Mouse (Mus musculus) lung, adult 18-20 months (tissue): ENCODE data around the gene Aars.
"Not testable (repeated sequence)": the region's sequence is repeated elsewhere in the genome, so short reads cannot be mapped to it uniquely, and the experiment has no call there.

Experiments
- DNase-seq, 2 experiments: peaks; one replicate each; pipeline ENCODE4 v3.0.0; 2022; ENCODE audit warnings: mixed read lengths in 2 of 2

Aars gene

DNA sequence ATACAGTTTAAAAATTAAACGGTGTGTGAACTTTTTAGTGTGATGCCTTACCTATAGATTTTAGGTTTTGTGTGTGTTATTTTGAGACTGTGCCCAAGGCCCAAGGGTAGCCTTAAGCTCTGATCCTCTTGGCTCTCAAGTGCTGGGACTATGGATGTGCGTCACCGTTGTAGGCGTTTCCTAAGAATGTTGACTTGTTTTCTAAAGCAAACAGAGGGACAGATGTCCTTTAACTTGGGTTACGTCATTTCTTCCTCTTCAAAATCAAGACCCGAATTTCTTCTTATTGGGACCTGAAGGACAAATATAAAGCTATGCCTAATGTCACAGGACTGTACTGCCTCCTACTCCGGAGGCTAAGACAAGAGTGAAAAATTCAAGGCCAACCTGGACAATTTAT is at the start of gene Aars:
Gene Aars, plus strand, starts transcription at position 229 of the 400 bp plus-strand sequence.
- DNase-seq: no peak

DNA sequence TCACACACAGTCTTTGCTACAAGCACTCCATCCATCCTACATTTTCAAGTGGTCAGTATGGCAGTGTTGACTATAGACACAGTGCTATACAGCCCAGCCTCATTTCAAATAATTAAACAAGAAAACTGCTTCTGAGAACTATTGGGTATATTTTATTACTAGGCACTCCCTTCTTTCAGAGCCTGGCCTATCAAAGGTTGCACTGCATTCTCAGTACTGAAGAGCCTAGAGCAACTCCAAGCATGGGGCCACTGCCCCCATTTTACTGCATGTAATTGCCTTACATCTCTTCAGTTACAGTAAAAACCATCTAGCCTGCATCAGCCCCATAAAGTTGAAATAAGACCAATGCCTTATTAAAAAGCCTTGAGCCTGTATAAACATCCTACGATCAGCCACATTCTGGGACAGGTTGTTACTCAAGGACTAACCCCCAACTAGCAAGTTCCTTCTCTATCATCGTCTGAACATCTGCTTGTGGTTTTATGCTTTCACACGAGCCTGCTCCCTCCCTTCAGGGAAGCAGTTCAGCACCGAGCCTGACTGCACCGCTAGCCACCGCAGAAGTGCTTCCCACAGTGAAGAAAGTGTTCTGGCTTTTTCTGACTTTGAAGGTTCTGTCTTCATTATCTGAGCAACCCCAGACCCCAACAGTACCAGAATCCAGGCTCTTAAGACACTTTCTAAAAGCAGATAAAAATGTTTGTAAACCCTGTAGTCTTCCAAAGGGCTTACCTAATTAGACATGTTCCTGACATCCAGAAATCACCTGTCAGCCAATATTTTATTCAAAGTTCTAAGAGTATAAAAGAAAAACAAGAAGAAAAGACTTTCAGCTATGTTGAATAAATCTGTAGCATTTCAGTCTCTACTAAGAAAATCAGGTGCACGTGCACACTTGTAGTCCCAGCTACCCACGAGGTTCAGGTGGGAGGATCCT is 44.9 kb upstream of the Aars start:
- DNase-seq: no peak

DNA sequence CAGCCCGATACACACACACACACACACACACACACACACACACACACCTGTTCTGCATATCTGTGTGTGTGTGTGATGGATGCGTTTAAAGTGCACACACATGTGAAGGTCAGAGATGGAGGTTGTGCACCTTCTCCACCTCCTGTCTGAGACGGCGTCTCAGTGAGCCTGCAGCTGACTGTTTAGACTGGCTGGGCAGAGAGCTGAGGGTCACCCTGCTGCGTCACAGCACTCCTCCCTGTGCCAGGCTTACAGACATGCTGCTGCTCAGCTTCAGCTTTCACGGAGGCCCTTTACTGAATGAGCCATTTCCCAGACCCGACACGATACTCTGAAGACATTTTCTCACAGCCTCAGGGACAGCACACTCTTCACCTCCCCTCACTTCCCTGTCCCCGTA is 42.9 kb upstream of the Aars start:
- no peak for DNase-seq

DNA sequence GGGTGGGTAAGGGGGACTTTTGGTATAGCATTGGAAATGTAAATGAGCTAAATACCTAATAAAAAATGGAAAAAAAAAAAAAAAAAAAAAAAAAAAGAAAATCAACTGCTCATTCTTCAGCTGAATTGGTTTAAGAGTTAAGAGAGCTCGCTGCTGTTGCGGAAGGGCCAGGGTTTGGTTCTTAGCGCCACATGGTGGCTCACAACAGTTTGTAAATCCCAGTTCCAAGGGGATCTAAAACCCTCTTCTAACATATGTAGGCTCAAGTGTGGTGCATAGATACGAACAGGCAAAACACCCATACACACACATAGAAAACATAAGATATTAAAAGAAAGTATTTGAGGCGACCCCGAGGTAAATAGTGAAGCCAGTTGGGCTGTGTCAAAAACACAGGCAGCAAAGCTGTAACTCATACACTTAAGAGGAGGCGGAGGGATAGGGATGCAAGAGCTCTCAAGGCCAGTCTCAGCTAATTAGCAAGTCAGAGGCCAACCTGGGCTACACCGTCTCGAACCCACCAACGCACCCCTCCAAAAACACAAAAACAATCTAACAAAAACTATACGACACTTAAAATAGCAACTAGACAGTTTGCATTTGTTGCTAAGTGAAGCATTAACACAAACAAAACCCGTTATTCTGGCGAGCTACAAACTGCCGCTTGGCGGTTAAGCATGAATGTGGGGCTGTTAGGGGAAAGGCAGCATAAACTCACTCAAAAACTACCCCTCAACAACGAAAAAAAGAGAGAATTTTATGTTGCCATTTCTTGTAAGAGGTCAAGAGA is 36.1 kb upstream of the Aars start:
- no peak for DNase-seq

DNA sequence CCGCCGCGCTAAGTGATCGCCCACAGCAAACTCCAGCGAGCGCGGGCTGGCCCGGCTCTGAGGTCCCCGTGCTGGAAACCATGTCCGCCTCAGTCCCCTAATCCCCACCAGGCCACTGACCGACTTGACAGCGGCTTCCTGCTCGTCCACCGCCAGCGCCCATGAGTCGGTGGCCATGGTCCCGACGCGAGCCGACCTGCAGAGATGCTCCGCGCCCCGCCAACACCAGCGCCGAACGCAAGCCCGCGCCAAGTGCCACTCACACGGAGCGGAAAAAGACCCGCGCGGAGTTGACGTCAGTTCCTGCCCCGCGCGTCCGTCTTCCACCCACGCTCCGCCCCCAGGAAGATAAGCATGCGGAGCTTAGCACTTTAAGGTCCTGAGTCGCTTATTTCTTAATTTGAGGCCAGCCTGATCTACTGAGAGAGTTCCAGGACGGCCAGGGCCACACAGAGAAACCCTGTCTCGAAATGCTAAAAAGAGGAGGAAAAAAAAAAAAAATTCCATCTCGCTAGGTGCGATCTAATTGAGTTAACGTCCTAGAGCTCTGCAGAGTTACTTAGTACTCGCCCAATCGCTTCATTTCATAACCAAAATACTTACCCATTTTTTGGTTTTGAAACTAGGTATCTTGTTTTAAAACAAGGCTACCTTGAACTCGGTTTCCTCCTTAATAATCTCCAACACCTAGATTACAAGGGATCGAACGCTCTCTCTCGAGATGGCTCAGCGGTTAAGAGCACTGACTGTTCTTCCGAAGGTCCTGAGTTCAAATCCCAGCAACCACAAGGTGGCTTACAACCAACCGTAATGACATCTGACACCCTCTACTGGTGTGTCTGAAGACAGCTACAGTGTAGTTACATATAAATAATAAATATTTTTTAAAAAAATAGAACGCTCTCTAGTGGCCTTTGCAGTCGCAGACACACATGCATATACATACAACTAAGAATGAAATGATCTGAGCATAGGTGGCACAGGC is 35.1 kb upstream of the Aars start, which contains the start of gene Ddx19a:
Gene Ddx19a, minus strand, starts transcription at position 254 of the 985 bp plus-strand sequence.
- peak; percentile 88 to 91 for DNase-seq

DNA sequence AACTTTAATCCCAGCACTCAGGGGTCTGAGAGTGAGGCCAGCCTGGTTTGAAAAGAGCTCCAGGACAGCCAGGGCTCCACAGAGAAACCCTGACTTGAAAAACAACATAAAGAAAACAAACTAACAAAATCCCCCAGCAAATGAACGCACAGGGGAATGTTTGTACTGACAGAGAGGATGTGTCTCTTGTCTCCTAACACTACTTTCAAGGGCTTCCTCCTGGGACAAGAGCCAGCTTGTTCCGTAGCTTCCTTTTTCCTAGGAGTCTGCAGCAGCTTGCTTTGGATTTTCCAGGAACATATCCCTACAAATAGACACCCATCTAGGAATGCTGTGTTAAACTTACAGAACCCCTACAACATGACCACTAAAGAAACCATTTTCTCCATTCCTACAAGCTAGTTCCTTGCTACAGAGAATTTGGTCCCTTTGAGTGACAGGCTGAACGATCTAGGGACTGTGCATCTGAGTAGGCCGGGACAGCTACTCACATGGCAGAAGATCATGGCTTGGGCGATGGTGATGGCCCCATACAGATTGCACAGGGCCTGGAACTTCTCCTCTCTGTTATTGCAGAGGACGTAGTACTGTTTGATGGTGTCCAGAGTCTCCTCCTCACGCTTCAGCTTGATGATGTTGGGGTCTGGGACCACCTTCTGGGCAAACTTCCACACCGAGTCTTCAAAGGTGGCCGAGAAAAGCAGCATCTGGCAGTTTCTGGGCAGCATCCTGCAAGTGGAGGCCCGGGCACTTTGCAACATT is 22.5 kb upstream of the Aars start:
- DNase-seq: not testable (repeated sequence)

DNA sequence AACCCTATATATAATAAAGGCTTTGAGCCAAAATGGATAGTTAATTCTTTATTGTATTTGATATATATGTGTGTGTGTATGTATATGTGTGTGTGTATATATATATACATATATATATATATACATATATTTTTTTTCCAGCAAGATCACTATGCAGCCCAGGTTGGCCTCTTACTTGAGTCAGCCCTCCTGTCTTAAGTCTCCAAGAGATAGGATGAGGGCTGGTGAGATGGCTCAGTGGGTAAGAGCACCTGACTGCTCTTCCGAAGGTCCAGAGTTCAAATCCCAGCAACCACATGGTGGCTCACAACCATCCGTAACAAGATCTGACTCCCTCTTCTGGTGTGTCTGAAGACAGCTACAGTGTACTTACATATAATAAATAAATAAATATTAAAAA is 6.3 kb upstream of the Aars start:
- not testable (repeated sequence) for DNase-seq

DNA sequence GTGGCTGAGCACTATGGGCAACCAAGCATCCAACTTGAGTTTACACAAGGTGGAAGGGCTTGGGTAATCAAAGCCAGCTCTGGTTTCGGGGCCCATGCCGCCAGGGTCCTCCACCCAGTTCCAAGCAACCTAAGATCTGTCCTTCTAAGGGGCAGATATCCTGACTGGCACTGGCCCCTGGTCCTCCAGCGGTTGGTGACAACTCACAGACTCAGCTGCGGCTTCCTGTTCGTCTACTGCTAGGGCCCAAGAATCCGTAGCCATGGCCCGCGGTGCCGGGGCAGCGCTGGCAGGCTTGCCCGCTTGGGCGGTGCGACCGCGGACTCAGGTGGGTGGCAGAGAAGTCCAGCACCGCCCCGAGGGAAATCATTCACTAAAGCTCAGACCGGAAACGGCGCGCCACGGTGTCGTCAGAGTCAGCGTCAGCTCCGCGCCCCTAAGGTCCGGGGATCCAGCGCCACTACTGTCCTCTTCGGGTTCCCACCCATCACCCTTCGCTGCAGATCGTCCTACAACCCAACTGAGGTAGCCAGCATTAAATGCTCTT is 5.5 kb upstream of the Aars start:
- peak; percentile 91 to 93 for DNase-seq

DNA sequence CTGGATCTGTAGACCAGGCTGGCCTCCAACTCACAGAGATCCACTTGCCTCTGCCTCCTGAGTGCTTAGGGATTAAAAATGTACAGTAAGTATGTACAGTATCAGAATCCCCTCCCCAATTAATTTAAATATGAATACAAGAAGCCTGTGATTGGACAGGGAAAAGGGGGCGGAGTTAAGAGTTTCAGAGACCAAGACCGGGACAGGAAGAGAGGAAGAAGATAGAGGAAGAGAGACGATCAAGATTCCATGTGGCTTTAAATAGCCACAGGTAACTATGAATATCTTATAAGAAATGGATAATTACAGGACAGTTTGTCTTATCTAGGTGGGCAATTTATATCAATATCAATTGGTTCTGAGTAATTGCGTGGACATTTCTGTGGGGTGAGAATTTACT is 3.4 kb upstream of the Aars start:
- no peak for DNase-seq

DNA sequence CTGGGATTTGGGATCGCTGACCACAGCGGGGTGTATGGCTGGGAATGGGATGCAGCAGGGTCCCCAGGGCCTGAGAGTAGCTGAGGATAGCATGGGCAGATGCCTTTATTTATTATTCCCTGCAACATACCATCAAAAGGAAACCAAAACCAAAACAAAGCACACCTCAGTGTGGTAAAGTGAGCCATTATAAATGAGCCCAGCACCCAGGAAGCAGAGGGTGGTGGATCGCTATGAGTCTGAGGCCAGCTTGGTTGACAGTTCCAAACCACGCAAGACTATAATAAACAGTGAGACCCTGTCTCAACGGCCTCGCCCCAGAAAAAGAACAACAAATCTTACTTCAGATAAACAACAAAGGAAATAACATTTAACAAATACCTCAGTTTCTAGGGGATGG is 2.9 kb upstream of the Aars start:
- no peak for DNase-seq

DNA sequence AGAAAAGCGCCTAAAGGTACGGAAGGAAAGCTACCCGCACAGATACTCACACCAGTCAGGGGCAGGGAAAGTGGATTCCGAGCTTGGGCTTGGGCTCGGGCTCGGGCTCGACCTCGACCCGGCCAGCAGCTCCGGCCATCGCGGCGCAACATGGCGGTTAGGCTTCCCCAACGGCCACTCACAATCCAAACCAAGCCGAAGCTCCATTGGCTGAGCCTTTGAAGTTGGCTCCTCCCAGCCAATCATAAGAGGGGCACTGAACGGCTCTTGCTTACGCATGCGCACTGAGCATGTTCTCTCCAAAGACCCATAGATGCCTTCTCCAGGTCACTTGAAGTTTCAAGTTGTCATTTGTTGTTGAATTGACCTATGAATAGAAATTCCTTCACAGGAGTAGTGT is 1.4 kb upstream of the Aars start, which contains the start of gene Ddx19b:
Gene Ddx19b, minus strand, starts transcription at position 180 of the 400 bp plus-strand sequence.
- no peak for DNase-seq

DNA sequence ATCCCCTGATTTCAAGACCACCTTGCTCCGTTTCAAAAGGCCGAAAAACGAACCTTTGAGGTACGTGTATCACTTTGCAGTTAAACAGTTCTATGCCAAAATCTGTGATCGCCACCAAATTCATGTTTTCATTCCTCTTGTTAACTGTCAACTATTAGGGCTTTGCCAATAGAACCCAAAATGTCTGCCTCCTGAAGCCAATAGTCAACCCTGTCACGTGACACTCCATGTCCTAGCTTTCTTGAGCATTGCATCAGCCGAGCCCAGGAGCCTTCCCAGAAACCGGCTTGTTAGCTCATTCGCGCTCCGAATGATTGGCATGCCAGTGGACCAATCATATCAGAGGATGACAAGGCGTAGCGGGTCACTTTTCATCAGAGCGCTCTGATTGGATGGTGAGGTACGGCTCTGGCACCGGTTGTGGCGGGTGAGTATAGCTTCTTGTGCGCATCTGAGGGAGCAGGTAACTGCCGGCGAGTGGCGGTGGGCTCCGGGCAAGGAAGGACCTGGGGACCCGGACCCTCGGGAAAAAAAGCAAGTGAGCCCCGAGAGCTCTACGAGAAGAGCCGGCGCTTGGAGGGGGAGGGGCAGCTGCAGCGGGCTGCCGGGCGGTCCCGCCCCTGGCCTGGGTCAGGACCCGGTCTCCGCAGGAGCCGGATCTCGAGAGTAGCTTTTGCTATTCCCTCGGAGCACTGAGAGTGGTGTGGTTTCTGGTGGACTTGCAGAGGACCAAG is 705 bp downstream of the Aars start:
- peak; percentile 99 to 100 for DNase-seq

DNA sequence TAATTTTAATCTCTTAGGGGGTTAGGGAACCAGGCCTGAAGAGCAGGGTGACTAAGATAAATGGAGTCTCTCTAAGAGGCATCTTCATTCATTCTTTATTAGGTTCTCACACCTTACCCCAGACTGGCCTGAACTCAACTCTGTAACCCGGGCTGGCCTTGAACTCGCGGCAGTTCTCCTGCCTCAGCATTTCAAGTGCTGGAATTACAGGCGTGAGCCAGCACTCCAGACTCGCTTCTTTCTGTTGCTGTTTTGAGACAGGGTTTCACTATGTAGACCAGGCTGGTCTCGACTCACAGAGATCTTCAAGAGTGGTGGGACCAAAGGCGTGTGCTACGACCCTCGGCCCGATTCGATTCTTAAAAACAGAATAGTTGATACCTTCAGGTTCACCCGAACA is 1.3 kb downstream of the Aars start:
- peak in 1 of 2 experiments; percentile 10 for DNase-seq

DNA sequence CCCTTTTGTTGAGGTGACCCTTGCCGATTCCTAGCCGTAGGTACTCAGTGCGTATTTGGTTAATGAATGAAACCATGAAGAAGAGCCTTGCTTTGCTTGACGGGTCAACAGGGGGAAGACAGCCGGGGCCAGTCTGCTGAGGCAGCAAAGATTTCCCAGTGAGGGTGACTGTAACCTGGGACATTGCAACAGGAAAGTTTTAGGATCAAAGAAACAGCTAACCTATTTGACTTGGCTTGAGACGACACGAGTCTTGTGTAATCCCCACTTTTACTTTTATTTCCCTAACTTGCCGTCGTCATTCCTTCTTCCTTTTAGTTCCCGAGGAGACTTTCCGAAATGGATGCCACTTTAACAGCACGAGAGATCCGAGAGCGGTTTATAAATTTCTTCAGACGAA is 3.6 kb downstream of the Aars start:
- no peak for DNase-seq

DNA sequence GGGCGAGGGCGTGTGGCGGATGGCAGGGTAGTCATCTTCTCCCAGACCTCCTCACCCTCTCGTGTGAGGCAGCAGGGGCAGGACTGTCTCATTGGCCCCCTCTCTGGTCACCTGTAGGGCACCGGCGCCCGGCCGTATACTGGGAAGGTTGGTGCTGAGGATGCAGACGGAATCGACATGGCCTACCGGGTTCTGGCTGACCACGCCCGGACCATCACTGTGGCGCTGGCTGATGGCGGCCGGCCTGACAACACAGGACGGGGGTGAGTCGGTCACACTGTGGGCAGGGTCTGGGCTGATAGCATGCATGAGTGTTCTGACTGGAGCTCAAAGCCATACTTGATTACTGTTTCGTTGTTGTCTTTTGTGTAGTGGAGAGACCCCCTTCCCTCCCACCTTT is 9.6 kb downstream of the Aars start:
- DNase-seq: no peak

DNA sequence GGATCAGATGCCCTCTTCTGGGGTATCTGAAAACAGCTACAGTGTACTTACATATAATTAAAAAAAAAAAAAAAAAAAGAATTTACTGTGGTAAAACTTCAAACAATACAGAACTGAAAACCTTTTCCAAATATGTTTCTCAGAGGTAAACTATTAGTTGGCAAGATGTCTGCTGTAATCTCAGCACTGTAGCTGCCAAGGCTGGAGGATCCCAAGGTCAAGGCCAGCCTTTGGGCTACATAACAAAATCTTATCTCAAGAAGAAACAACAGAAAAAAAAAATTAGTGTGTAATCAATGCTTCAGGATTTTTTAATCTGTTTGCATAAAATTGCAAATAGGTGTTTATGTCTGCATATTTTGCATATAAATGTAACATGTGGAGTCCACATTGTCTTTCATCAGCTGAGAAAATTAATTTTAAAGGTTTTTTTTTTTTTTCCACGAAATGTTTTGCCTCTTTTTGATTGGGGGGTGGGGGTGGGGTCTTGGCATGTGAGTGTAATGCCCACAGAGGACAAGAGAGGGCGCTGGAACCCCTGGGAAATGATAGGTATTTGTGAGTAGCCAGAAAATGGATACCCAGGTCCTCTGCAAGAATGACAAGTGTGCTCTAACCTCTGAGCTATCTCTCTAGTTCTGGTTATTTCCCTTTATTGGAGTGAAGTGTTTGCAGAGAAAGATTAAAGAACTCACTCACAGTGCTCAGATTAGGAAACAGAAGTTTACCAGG is 11.2 kb downstream of the Aars start:
- no peak for DNase-seq

DNA sequence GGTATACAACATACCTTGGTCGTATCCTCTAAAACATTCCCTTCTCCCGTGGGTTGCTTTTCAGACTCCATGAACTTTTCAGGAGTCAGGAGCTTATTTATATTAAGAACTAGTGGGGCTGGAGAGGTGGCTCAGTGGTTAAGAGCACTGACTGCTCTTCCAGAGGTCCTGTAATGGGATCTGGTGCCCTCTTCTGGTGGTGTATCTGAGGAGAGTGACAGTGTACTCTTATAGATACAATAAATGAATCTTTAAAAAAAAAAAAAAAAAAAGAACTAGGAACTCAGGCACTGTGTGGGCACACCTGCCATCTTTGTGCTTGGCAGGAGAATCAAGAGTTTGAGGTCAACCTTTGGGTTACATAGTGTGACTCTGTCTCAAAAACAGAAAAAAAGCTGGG is 15.8 kb downstream of the Aars start:
- no peak for DNase-seq

DNA sequence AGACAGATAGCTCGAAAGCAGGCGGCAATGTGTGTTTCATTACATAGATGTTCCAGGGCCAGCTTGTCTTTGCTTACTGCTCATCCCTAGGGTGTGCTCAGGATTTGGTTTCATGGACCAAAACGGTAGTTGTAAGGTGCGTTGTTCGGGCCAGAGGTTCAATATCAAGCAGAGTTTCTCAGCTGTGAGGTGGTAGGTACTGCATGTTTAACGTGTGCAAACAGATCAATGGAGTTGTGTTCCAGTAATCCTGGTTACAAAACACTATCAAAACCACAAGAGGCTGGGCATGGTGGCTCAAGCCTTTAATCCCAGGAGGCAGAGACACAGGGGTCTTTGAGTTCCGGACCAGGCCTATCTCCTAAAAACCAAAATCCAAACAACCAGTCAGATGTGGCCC is 16.2 kb downstream of the Aars start:
- DNase-seq: no peak

DNA sequence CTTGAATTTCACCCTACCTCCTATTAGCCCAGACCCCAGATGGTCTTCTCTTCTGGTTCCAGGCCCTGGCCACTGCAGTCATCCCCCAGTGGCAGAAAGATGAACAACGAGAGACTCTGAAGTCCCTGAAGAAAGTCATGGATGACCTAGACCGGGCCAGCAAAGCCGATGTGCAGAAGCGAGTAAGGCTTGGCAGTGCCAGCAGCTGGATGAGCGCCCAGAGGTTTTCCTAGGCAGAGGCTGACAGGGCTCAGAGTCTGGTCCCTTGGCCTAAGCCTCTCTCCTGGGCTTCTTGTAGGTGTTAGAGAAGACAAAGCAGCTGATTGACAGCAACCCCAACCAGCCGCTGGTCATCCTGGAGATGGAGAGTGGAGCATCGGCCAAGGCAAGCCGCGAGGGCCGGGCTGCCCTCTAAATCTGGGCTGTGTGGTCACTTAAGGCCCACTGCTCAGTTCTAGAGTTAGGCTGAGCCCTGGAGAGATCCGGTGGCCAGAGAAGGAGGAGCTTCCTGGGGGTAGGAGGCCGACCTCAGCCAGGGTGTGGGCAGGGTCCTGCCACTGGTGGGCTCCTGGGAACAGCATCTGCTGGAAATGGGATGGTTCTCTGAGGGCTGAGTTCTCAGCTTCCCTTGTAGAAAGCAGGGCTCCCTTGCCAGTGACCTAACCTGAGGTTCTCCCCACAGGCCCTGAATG is 21.0 kb downstream of the Aars start:
- DNase-seq: no peak
